Mouse (Mus musculus) T-cell, adult 2 months (primary cell): ENCODE measurements at regions not wholly inside any gene's neighbourhood (a gene's known extent, or its start where the extent isn't known, plus 50 kb on each side); places are given as distances from the start of the nearest gene placed in this dataset.

ENCODE experiments used
- DNase-seq: peaks from one replicate; pipeline ENCODE4 v3.0.0; 2022; ENCODE audit warnings: low spot score

GRCm38 (mm10) chr5:53381492-53382199, 84.3 kb upstream of the Rbpj start:
- no peak for DNase-seq

GRCm38 (mm10) chr5:53384026-53384425, 81.9 kb upstream of the Rbpj start:
- DNase-seq: no peak

- no peak for DNase-seq
Measured at GRCm38 (mm10) chr5:53385513-53386148, 80.3 kb upstream of the Rbpj start.

- no peak for DNase-seq
Measured at GRCm38 (mm10) chr5:53393571-53393970, 72.4 kb upstream of the Rbpj start.

GRCm38 (mm10) chr5:53394560-53394959, 71.4 kb upstream of the Rbpj start:
- no peak for DNase-seq

GRCm38 (mm10) chr5:53398428-53399058, 67.4 kb upstream of the Rbpj start:
- no peak for DNase-seq

GRCm38 (mm10) chr5:53401093-53401492, 64.9 kb upstream of the Rbpj start:
- DNase-seq: no peak

- no peak for DNase-seq
Measured at GRCm38 (mm10) chr5:53402022-53402421, 63.9 kb upstream of the Rbpj start.

- no peak for DNase-seq
Measured at GRCm38 (mm10) chr5:53402619-53403151, 63.3 kb upstream of the Rbpj start.

- no peak for DNase-seq
Measured at GRCm38 (mm10) chr5:53405929-53406328, 60.0 kb upstream of the Rbpj start.

GRCm38 (mm10) chr5:53407646-53408045, 58.3 kb upstream of the Rbpj start:
- no peak for DNase-seq

- DNase-seq: no peak
Measured at GRCm38 (mm10) chr5:53408235-53408634, 57.7 kb upstream of the Rbpj start.

GRCm38 (mm10) chr5:53409740-53410139, 56.2 kb upstream of the Rbpj start:
- DNase-seq: no peak

- no peak for DNase-seq
Measured at GRCm38 (mm10) chr5:53412391-53413075, 53.4 kb upstream of the Rbpj start.

GRCm38 (mm10) chr5:53413677-53414076, 52.3 kb upstream of the Rbpj start:
- no peak for DNase-seq

- no peak for DNase-seq
Measured at GRCm38 (mm10) chr5:53415472-53415871, 50.5 kb upstream of the Rbpj start.
